Mouse (Mus musculus) adipose tissue, adult 10 weeks (tissue): ENCODE measurements around the gene Ccdc32. TPM values are rescaled to one million over a fixed set of nuclear protein-coding genes. Genes with fewer than 3 reads are reported as not detected.

Experiments
- polyA plus RNA-seq: library from polyadenylated mRNA; stranded (reverse); fragments of 350-450 nt; fragmentation: Illumina TruSeq; extraction: RNeasy Lipid Tissue Mini Kit (QIAGEN cat#74804); gene quantifications from one replicate; pipeline ENCODE4 v1.2.3, GENCODE M21; 2014; ENCODE audit warnings: low read depth, low replicate concordance

Gene Ccdc32
- polyA plus RNA-seq, result 14.2 TPM

GRCm38 (mm10) chr2:119028941-119029551 is at the start of gene Ccdc32:
Ccdc32 (minus strand) TSS chr2:119029393.

GRCm38 (mm10) chr2:119046649-119047611 is 17.7 kb upstream of the Ccdc32 start, which contains the start of gene Knl1:
Knl1 (plus strand) TSS chr2:119047119.

DNA sequence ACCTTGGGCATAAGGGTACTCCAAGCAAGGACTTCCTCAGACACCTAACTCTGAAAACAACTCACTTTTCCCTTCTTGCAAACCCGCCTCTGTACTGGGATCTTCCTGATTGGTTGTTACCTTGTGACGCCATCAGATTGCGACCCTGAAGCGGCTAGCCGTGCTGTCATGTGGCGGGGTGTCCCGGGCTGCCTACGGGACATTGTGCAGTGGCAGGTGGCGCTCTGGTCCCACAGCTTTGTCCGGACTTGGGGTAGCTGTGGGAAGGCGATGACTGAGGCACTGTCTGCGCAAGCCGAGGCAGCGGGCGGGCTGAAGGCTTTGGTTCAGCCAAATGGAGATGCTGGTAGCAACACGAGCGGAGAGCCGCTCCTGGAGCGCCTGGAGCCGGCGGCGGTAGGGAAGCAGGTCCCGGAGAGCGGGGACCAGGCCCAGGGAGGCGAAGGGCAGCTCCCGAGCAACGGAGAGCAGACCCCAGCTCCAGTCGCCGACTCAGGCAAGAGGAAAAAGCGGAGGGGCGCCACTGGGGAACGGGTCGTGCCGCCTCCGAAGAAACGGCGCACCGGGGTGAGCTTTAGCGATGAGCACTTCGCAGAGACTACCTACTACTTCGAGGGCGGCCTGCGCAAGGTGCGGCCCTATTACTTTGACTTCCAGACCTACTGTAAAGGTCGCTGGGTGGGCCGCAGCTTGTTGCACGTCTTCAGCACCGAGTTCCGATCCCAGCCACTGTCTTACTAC is 5.6 kb upstream of the Ccdc32 start, which contains the start of gene Rpusd2:
Gene Rpusd2, plus strand, starts transcription at position 135 of the 741 bp plus-strand sequence.

Other genes starting within 250 kb of the Ccdc32 start
- 1.5 TPM for gene Disp2, start 249.7 kb downstream of the Ccdc32 start, polyA plus RNA-seq
- gene Knstrn, start 215.4 kb downstream of the Ccdc32 start, polyA plus RNA-seq, result 6.8 TPM
- 187 TPM for gene Ivd, start 167.4 kb downstream of the Ccdc32 start, polyA plus RNA-seq
- gene Bahd1, start 129.0 kb downstream of the Ccdc32 start, polyA plus RNA-seq, result 24.3 TPM
- gene Chst14, start 102.9 kb downstream of the Ccdc32 start, polyA plus RNA-seq, result 7.8 TPM
- 2.4 TPM for gene Rpusd2, start 5.4 kb upstream of the Ccdc32 start, polyA plus RNA-seq
- 0.26 TPM for gene Knl1, start 17.7 kb upstream of the Ccdc32 start, polyA plus RNA-seq
- gene Rad51, start 83.4 kb upstream of the Ccdc32 start, polyA plus RNA-seq, result 0.98 TPM
- 34.6 TPM for gene Rmdn3, start 127.6 kb upstream of the Ccdc32 start, polyA plus RNA-seq
- 9.1 TPM for gene Gchfr, start 138.4 kb upstream of the Ccdc32 start, polyA plus RNA-seq
- not detected for gene Gm14137, start 145.1 kb upstream of the Ccdc32 start, polyA plus RNA-seq
- 36.8 TPM for gene Zfyve19, start 179.2 kb upstream of the Ccdc32 start, polyA plus RNA-seq
- gene Dnajc17, start 179.4 kb upstream of the Ccdc32 start, polyA plus RNA-seq, result 26.7 TPM
- 1.9 TPM for gene Ppp1r14d, start 200.5 kb upstream of the Ccdc32 start, polyA plus RNA-seq
- gene Spint1, start 208.0 kb upstream of the Ccdc32 start, polyA plus RNA-seq, result 42.5 TPM
- 0.47 TPM for gene Rhov, start 241.9 kb upstream of the Ccdc32 start, polyA plus RNA-seq